Mouse (Mus musculus): Measurements from ENCODE around the gene Traf4.

- no peak for TF ChIP-seq CTCF (IDR thresholded peaks at IDR 0.05; ENCODE audit: insufficient read depth, low read depth, low read length)
- TF ChIP-seq POLR2A (IDR thresholded peaks at IDR 0.05; ENCODE audit: insufficient read depth, low read depth, low read length) = no peak
Observed at GRCm38 (mm10) chr11:78207190-78207589, 41.8 kb upstream of the Traf4 start.
